Mouse (Mus musculus): Measurements from ENCODE around the gene Mmp17. TPM values are rescaled to one million over a fixed set of nuclear protein-coding genes. Genes with fewer than 3 reads are reported as not detected.

The Mmp17 gene
- polyA plus RNA-seq, 1 experiment = 3.5 TPM

- Histone ChIP-seq H3K27me3 (ENCODE audit: control insufficient read depth, insufficient read depth, low read length) (peaks cover 4% of the 10 kb centered on the region; the same call in 1 of the 2 replicates), H3K27ac (ENCODE audit: control insufficient read depth, insufficient read depth, low read length) (no peak overlapping the region), H3K4me3 (ENCODE audit: control insufficient read depth, insufficient read depth, low read length) (peak overlapping the region; percentile 56), H3K4me1 (replicated peaks; ENCODE audit: control insufficient read depth, insufficient read depth, low read length) (peaks cover 25% of the 10 kb centered on the region), H3K36me3 (ENCODE audit: control insufficient read depth, insufficient read depth, low read length) (no peaks in the 10 kb centered on the region)
- no peak for TF ChIP-seq POLR2A (IDR thresholded peaks at IDR 0.05; ENCODE audit: control insufficient read depth, extremely low read depth, insufficient read depth, low read length, poor library complexity)
- no peak for TF ChIP-seq CTCF (IDR thresholded peaks at IDR 0.05; ENCODE audit: borderline replicate concordance, control insufficient read depth, extremely low read depth, insufficient read depth, low read length, poor library complexity)
- WGBS = 1% methylated on average over 76 of the region's 76 CpGs
- DNase-seq = peak; percentile 60
Observed at GRCm38 (mm10) chr5:129584583-129585541, 893 bp downstream of the Mmp17 start.

- H3K4me1 ChIP-seq (replicated peaks; ENCODE audit: control insufficient read depth, insufficient read depth, low read length) = peaks cover 25% of the 10 kb centered on the region
- WGBS = under 1% methylated on average over 17 of the region's 17 CpGs
- H3K27ac ChIP-seq (ENCODE audit: control insufficient read depth, insufficient read depth, low read length) = no peak overlapping the region
- H3K4me3 ChIP-seq (ENCODE audit: control insufficient read depth, insufficient read depth, low read length) = peak overlapping the region; percentile 43
- H3K36me3 ChIP-seq (ENCODE audit: control insufficient read depth, insufficient read depth, low read length) = no peaks in the 10 kb centered on the region
- TF ChIP-seq CTCF (IDR thresholded peaks at IDR 0.05; ENCODE audit: borderline replicate concordance, control insufficient read depth, extremely low read depth, insufficient read depth, low read length, poor library complexity) (peak; percentile 98), POLR2A (IDR thresholded peaks at IDR 0.05; ENCODE audit: control insufficient read depth, extremely low read depth, insufficient read depth, low read length, poor library complexity) (no peak)
- peaks cover 4% of the 10 kb centered on the region; the same call in 1 of the 2 replicates for H3K27me3 ChIP-seq (ENCODE audit: control insufficient read depth, insufficient read depth, low read length)
- DNase-seq = peak; percentile 92
Observed at GRCm38 (mm10) chr5:129586016-129586415, 2.0 kb downstream of the Mmp17 start.

GRCm38 (mm10) chr5:129586471-129586870, 2.5 kb downstream of the Mmp17 start:
- TF ChIP-seq CTCF (IDR thresholded peaks at IDR 0.05; ENCODE audit: borderline replicate concordance, control insufficient read depth, extremely low read depth, insufficient read depth, low read length, poor library complexity) = no peak
- TF ChIP-seq POLR2A (IDR thresholded peaks at IDR 0.05; ENCODE audit: control insufficient read depth, extremely low read depth, insufficient read depth, low read length, poor library complexity) = no peak
- 10% methylated on average over 13 of the region's 13 CpGs for WGBS
- H3K4me3 ChIP-seq (ENCODE audit: control insufficient read depth, insufficient read depth, low read length) = peak overlapping the region; percentile 43
- H3K27ac ChIP-seq (ENCODE audit: control insufficient read depth, insufficient read depth, low read length) = no peak overlapping the region
- H3K36me3 ChIP-seq (ENCODE audit: control insufficient read depth, insufficient read depth, low read length) = no peaks in the 10 kb centered on the region
- no peak for DNase-seq
- peaks cover 4% of the 10 kb centered on the region; the same call in 1 of the 2 replicates for H3K27me3 ChIP-seq (ENCODE audit: control insufficient read depth, insufficient read depth, low read length)
- H3K4me1 ChIP-seq (replicated peaks; ENCODE audit: control insufficient read depth, insufficient read depth, low read length) = peaks cover 25% of the 10 kb centered on the region

GRCm38 (mm10) chr5:129590915-129591314, 6.9 kb downstream of the Mmp17 start:
- Histone ChIP-seq H3K36me3 (ENCODE audit: control insufficient read depth, insufficient read depth, low read length) (no peaks in the 10 kb centered on the region), H3K4me1 (replicated peaks; ENCODE audit: control insufficient read depth, insufficient read depth, low read length) (peaks cover 10% of the 10 kb centered on the region), H3K4me3 (ENCODE audit: control insufficient read depth, insufficient read depth, low read length) (no peak overlapping the region), H3K27me3 (ENCODE audit: control insufficient read depth, insufficient read depth, low read length) (no peaks in the 10 kb centered on the region), H3K27ac (ENCODE audit: control insufficient read depth, insufficient read depth, low read length) (no peak overlapping the region)
- DNase-seq = no peak
- no peak for TF ChIP-seq POLR2A (IDR thresholded peaks at IDR 0.05; ENCODE audit: control insufficient read depth, extremely low read depth, insufficient read depth, low read length, poor library complexity)
- no peak for TF ChIP-seq CTCF (IDR thresholded peaks at IDR 0.05; ENCODE audit: borderline replicate concordance, control insufficient read depth, extremely low read depth, insufficient read depth, low read length, poor library complexity)
- WGBS = 68% methylated on average over 11 of the region's 11 CpGs

GRCm38 (mm10) chr5:129594116-129595114, 10.4 kb downstream of the Mmp17 start:
- no peak overlapping the region for H3K27ac ChIP-seq (ENCODE audit: control insufficient read depth, insufficient read depth, low read length)
- WGBS = 52% methylated on average over 19 of the region's 19 CpGs
- no peaks in the 10 kb centered on the region for H3K4me1 ChIP-seq (replicated peaks; ENCODE audit: control insufficient read depth, insufficient read depth, low read length)
- no peaks in the 10 kb centered on the region for H3K27me3 ChIP-seq (ENCODE audit: control insufficient read depth, insufficient read depth, low read length)
- no peak overlapping the region for H3K4me3 ChIP-seq (ENCODE audit: control insufficient read depth, insufficient read depth, low read length)
- peak; percentile 80 for DNase-seq
- TF ChIP-seq CTCF (IDR thresholded peaks at IDR 0.05; ENCODE audit: borderline replicate concordance, control insufficient read depth, extremely low read depth, insufficient read depth, low read length, poor library complexity) (peak; percentile 98), POLR2A (IDR thresholded peaks at IDR 0.05; ENCODE audit: control insufficient read depth, extremely low read depth, insufficient read depth, low read length, poor library complexity) (no peak)
- H3K36me3 ChIP-seq (ENCODE audit: control insufficient read depth, insufficient read depth, low read length) = no peaks in the 10 kb centered on the region

- H3K4me3 ChIP-seq (ENCODE audit: control insufficient read depth, insufficient read depth, low read length) = no peak overlapping the region
- DNase-seq = peak; percentile 9
- H3K27ac ChIP-seq (ENCODE audit: control insufficient read depth, insufficient read depth, low read length) = no peak overlapping the region
- WGBS = 83% methylated on average over 16 of the region's 16 CpGs
- H3K27me3 ChIP-seq (ENCODE audit: control insufficient read depth, insufficient read depth, low read length) = no peaks in the 10 kb centered on the region
- H3K36me3 ChIP-seq (ENCODE audit: control insufficient read depth, insufficient read depth, low read length) = no peaks in the 10 kb centered on the region
- no peaks in the 10 kb centered on the region for H3K4me1 ChIP-seq (replicated peaks; ENCODE audit: control insufficient read depth, insufficient read depth, low read length)
- TF ChIP-seq POLR2A (IDR thresholded peaks at IDR 0.05; ENCODE audit: control insufficient read depth, extremely low read depth, insufficient read depth, low read length, poor library complexity) (no peak), CTCF (IDR thresholded peaks at IDR 0.05; ENCODE audit: borderline replicate concordance, control insufficient read depth, extremely low read depth, insufficient read depth, low read length, poor library complexity) (no peak)
Observed at GRCm38 (mm10) chr5:129602071-129602487, 18.1 kb downstream of the Mmp17 start.
